Mouse (Mus musculus): ENCODE data around the gene Tesk2. TPM values are rescaled to one million over a fixed set of nuclear protein-coding genes. Genes with fewer than 3 reads are reported as not detected.
"Not testable (repeated sequence)": the region's sequence is repeated elsewhere in the genome, so short reads cannot be mapped to it uniquely, and the experiment has no call there.

Tesk2 gene
- 3.1 and 3.6 TPM in 2 replicates for polyA plus RNA-seq (2012; rRNA removed)

DNA sequence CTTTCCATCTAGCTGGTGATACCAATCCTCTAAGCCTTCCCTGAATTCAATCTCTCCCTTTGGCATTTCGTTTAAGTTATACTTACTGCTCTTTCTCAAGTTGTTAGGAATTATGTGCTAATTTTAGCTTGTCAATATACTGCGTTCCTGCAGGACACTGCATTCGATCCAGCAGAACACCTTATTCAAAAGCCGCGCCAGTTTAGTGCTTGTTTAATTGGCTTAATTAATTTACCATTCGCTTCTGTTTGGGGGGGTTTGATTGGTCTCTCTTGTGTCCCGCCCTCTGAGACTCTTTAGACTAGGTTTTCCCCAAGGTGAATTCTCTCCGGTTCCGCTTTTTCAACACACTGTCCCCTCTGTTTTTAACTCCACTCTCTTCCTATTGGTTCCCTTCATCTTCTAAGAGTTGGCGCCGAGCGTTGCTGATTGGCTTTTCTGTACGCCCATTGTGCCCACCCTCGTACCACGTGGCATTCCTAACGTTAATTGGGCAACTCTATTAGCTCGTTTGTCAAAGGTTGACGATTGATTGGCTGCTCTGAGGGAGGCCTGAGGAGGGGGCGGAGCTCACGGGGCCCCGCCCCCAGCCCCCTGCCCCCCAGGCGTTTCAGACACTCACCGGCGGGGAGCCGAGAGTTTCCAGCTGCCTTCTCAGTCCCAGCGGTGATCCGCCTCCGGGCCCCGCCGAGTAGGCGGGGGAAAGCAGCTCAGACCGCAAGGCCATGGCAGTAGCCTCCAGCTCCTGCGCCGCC is at the start of gene Tesk2:
Tesk2 (plus strand) TSS at position 606 of the 755 bp plus-strand sequence.
- H3K27ac ChIP-seq (ENCODE audit: insufficient read depth, low read length), result peak within 1 kb of the TSS; percentile 64
- TF ChIP-seq POLR2A (IDR thresholded peaks at IDR 0.05; ENCODE audit: low read depth, low read length) (no peak), CTCF (IDR thresholded peaks at IDR 0.05; ENCODE audit: extremely low read depth, insufficient read depth, insufficient read length, insufficient replicate concordance) (no peak)
- 1% methylated on average over 33 of the region's 34 CpGs for WGBS
- H3K27me3 ChIP-seq (ENCODE audit: control insufficient read depth, insufficient read depth, low read length), result no peaks in the 10 kb centered on the region
- peak within 1 kb of the TSS; percentile 75 for H3K4me3 ChIP-seq (ENCODE audit: extremely low read depth, insufficient read depth, insufficient read length)
- no peaks in the 10 kb centered on the region for H3K4me1 ChIP-seq (ENCODE audit: control insufficient read depth, insufficient read depth, insufficient read length)
- no peaks in the 10 kb centered on the region for H3K36me3 ChIP-seq (ENCODE audit: control insufficient read depth, insufficient read depth, low read length)
- peak; percentile 90 to 99 for DNase-seq (ENCODE audit: low read depth in 1 of 2, low spot score in 2 of 2)

GRCm38 (mm10) chr4:116672785-116673184 is 48.0 kb upstream of the Tesk2 start:
- no peak overlapping the region for H3K27ac ChIP-seq (ENCODE audit: insufficient read depth, low read length)
- H3K4me1 ChIP-seq (ENCODE audit: control insufficient read depth, insufficient read depth, insufficient read length), result peaks cover 3% of the 10 kb centered on the region; the same call in 1 of the 2 replicates
- no peak overlapping the region for H3K4me3 ChIP-seq (ENCODE audit: extremely low read depth, insufficient read depth, insufficient read length)
- TF ChIP-seq POLR2A (IDR thresholded peaks at IDR 0.05; ENCODE audit: low read depth, low read length), result no peak
- TF ChIP-seq CTCF (IDR thresholded peaks at IDR 0.05; ENCODE audit: extremely low read depth, insufficient read depth, insufficient read length, insufficient replicate concordance), result no peak
- WGBS, result 76% methylated on average over 2 of the region's 2 CpGs
- H3K27me3 ChIP-seq (ENCODE audit: control insufficient read depth, insufficient read depth, low read length), result no peaks in the 10 kb centered on the region
- DNase-seq (ENCODE audit: low read depth in 1 of 2, low spot score in 2 of 2), result no peak
- no peaks in the 10 kb centered on the region for H3K36me3 ChIP-seq (ENCODE audit: control insufficient read depth, insufficient read depth, low read length)

GRCm38 (mm10) chr4:116674761-116675160 is 46.0 kb upstream of the Tesk2 start:
- H3K4me1 ChIP-seq (ENCODE audit: control insufficient read depth, insufficient read depth, insufficient read length); H3K27me3 ChIP-seq (ENCODE audit: control insufficient read depth, insufficient read depth, low read length); H3K27ac ChIP-seq (ENCODE audit: insufficient read depth, low read length); H3K36me3 ChIP-seq (ENCODE audit: control insufficient read depth, insufficient read depth, low read length); DNase-seq (ENCODE audit: low read depth in 1 of 2, low spot score in 2 of 2); H3K4me3 ChIP-seq (ENCODE audit: extremely low read depth, insufficient read depth, insufficient read length): not testable (repeated sequence)
- 88% methylated on average over 6 of the region's 6 CpGs for WGBS

DNA sequence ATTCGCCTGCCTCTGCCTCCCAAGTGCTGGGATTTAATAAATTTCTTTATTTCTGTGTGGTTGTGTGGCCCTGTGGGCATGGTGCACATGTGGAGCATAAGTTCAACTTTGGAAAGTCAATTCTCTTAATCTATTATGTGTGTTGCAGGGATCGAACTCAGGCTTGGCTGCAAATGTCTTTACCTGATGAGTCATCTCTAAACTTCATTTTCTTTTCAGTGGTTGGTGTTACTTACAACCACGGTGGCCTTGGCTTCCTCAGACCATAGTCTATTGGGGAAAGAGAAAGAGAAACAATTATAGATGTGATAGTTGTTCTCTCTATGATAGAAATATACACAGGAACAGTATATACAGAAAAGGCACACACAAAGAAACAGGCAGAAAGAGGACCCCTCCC is 44.7 kb upstream of the Tesk2 start:
- no peak for DNase-seq (ENCODE audit: low read depth in 1 of 2, low spot score in 2 of 2)
- Histone ChIP-seq H3K27ac (ENCODE audit: insufficient read depth, low read length) (no peak overlapping the region), H3K4me1 (ENCODE audit: control insufficient read depth, insufficient read depth, insufficient read length) (no peaks in the 10 kb centered on the region), H3K4me3 (ENCODE audit: extremely low read depth, insufficient read depth, insufficient read length) (no peak overlapping the region), H3K36me3 (ENCODE audit: control insufficient read depth, insufficient read depth, low read length) (no peaks in the 10 kb centered on the region), H3K27me3 (ENCODE audit: control insufficient read depth, insufficient read depth, low read length) (no peaks in the 10 kb centered on the region)
- WGBS, result 59% methylated on average over 3 of the region's 3 CpGs
- TF ChIP-seq CTCF (IDR thresholded peaks at IDR 0.05; ENCODE audit: extremely low read depth, insufficient read depth, insufficient read length, insufficient replicate concordance) (no peak), POLR2A (IDR thresholded peaks at IDR 0.05; ENCODE audit: low read depth, low read length) (no peak)

DNA sequence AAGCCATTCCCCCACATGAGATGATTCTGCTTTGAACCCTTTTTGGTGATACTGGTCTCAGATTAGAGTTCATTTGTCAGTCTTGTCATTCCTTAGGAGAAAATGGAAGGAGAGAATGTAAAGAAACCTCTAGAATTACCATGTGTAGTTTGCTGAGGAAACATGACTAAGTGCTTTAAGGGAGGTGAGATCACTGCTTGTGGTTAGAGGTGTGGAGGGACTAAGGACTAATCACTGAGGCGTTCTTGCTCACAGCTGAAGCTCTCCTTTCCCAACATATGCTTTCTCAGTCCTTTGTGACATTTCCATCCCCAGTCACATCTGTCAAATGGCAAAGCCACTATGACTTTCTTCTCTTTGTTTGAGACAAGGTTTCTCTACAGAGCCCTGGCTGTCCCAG is 42.9 kb upstream of the Tesk2 start:
- Histone ChIP-seq H3K4me1 (ENCODE audit: control insufficient read depth, insufficient read depth, insufficient read length) (no peaks in the 10 kb centered on the region), H3K4me3 (ENCODE audit: extremely low read depth, insufficient read depth, insufficient read length) (no peak overlapping the region), H3K27me3 (ENCODE audit: control insufficient read depth, insufficient read depth, low read length) (no peaks in the 10 kb centered on the region), H3K27ac (ENCODE audit: insufficient read depth, low read length) (no peak overlapping the region), H3K36me3 (ENCODE audit: control insufficient read depth, insufficient read depth, low read length) (no peaks in the 10 kb centered on the region)
- WGBS, result 58% methylated on average over 1 of the region's 1 CpGs
- DNase-seq (ENCODE audit: low read depth in 1 of 2, low spot score in 2 of 2), result no peak
- TF ChIP-seq POLR2A (IDR thresholded peaks at IDR 0.05; ENCODE audit: low read depth, low read length) (no peak), CTCF (IDR thresholded peaks at IDR 0.05; ENCODE audit: extremely low read depth, insufficient read depth, insufficient read length, insufficient replicate concordance) (no peak)

DNA sequence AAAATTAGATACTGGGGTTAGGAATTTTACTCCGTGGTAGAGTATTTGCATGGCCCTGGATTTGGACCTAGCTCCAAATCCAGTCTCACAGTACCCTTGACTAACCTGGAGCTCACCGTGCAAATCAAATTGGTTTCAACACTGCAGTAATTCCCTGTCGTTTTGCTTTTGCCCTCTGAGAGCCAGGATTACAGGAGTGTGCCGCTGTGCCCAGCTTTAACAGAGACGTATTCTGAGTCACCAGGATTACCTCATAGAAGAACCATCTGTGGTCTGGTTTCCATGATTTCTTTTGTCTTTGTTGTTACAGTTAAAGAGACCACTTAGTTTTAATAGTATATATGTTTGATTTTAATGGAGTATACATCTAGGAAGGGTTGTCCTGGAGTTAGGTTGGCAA is 41.6 kb upstream of the Tesk2 start:
- no peaks in the 10 kb centered on the region for H3K36me3 ChIP-seq (ENCODE audit: control insufficient read depth, insufficient read depth, low read length)
- no peak overlapping the region for H3K4me3 ChIP-seq (ENCODE audit: extremely low read depth, insufficient read depth, insufficient read length)
- TF ChIP-seq POLR2A (IDR thresholded peaks at IDR 0.05; ENCODE audit: low read depth, low read length), result no peak
- no peak for TF ChIP-seq CTCF (IDR thresholded peaks at IDR 0.05; ENCODE audit: extremely low read depth, insufficient read depth, insufficient read length, insufficient replicate concordance)
- no peak overlapping the region for H3K27ac ChIP-seq (ENCODE audit: insufficient read depth, low read length)
- H3K4me1 ChIP-seq (ENCODE audit: control insufficient read depth, insufficient read depth, insufficient read length), result no peaks in the 10 kb centered on the region
- 82% methylated on average over 5 of the region's 5 CpGs for WGBS
- DNase-seq (ENCODE audit: low read depth in 1 of 2, low spot score in 2 of 2), result no peak
- H3K27me3 ChIP-seq (ENCODE audit: control insufficient read depth, insufficient read depth, low read length), result no peaks in the 10 kb centered on the region

GRCm38 (mm10) chr4:116680521-116680920 is 40.2 kb upstream of the Tesk2 start:
- WGBS, result 87% methylated on average over 4 of the region's 4 CpGs
- not testable (repeated sequence) for H3K36me3 ChIP-seq (ENCODE audit: control insufficient read depth, insufficient read depth, low read length); H3K4me3 ChIP-seq (ENCODE audit: extremely low read depth, insufficient read depth, insufficient read length)

More at GRCm38 (mm10) chr4:116680521-116680920, 40.2 kb upstream of the Tesk2 start:
- H3K4me1 ChIP-seq (ENCODE audit: control insufficient read depth, insufficient read depth, insufficient read length); DNase-seq (ENCODE audit: low read depth in 1 of 2, low spot score in 2 of 2); H3K27me3 ChIP-seq (ENCODE audit: control insufficient read depth, insufficient read depth, low read length); H3K27ac ChIP-seq (ENCODE audit: insufficient read depth, low read length): not testable (repeated sequence)

Measured in spleen, adult 2 months (tissue).